Mouse (Mus musculus) ES-Bruce4 (cell line): ENCODE measurements around the gene Atxn2.

Source experiments
- CTCF ChIP-seq: IDR thresholded peaks from one replicate; pipeline ENCODE4 v1.8.1; 2011; ENCODE audit warnings: low read depth, low read length
- EP300 ChIP-seq: IDR thresholded peaks from 2 replicates; pipeline ENCODE4 v1.6.1; 2011; ENCODE audit warnings: low read depth, low read length; ENCODE audit not compliant: insufficient read depth
- POLR2A ChIP-seq: IDR thresholded peaks from one replicate; pipeline ENCODE4 v1.8.1; 2011; ENCODE audit warnings: low read length; ENCODE audit not compliant: insufficient read depth

DNA sequence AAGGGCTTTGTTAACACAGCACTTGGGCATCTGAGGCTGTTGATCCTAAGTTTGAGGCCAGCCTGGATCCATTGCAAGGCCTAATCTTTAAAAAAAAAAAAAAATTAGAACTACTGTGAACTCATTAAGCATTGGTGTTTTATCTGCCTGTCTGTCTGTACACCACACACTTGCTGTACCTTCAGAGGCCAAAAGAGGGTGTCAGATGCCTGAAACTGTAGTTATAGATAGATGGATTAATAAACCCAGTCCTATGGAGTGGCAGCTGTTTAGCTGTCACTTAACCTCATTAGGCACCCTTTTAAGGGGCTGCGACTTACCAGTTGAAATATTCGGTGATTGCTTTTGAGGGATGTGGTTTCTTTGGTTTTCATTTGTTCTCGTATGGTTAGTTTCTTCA lies 84.7 kb downstream of the Atxn2 start:
- TF ChIP-seq CTCF (no peak), POLR2A (no peak), EP300 (no peak)
